24 mouse cellular contexts compared by ENCODE assay signal in the genomic region with DNA sequence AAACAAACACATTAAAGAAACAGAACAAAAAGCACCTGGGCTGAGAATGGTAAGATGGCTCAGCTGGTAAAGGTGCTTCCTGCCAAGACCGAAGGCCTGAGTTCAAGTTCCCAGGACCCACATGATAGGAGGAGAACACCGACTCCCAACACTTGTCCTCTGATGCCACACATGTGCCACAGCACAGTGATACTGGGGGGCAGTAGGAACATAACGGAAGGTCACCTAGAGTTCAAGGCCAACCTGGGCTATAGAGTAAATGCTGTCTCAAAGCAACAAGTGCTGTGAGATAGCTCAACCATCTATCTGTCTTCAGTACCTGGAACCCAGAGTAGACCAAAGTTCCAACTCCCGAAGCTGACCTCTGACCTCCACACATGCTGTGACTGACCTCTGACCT. TPM values are rescaled to one million over a fixed set of nuclear protein-coding genes. Genes with fewer than 3 reads are reported as not detected.
DNase-seq lines count a peak whose midpoint lies in the region; ATAC-seq and TF ChIP-seq lines count a peak whose summit lies in the region.
"Had no signal": no experiment of that assay in that cellular context is flagged by ENCODE, and none has a peak within 500 bp of the region (broad histone marks: within the 10 kb centered on the region; RNA-seq: fewer than 3 reads in every experiment).

No protein-coding gene starts in this region.

- H3K4me2 ChIP-seq in heart, embryonic 15.5 days: no peak overlapping the region
- H3K4me2 ChIP-seq: forebrain, embryonic 15.5 days; limb, embryonic 15.5 days; lung, embryonic 15.5 days; midbrain, embryonic 15.5 days had no signal

- no peaks in the 10 kb centered on the region for H3K9me3 ChIP-seq in heart, embryonic 15.5 days (replicated peaks)
- H3K9me3 ChIP-seq: forebrain, embryonic 15.5 days; G1E; limb, embryonic 15.5 days; lung, embryonic 15.5 days; midbrain, embryonic 15.5 days had no signal

- 86% methylated on average over 4 of the region's 4 CpGs for WGBS in heart, embryonic 15.5 days

- no peak for TF ChIP-seq POLR2A in testis, adult 2 months (IDR thresholded peaks at IDR 0.05; ENCODE audit: control insufficient read depth, low read depth, low read length)

- no peak for TF ChIP-seq CTCF in testis, adult 2 months (IDR thresholded peaks at IDR 0.05; ENCODE audit: control insufficient read depth, insufficient read depth, insufficient replicate concordance, low read depth, low read length)

- peaks cover 2% of the 10 kb centered on the region; the same call in 1 of the 2 replicates for H3K36me3 ChIP-seq in heart, embryonic 15.5 days
- H3K36me3 ChIP-seq in testis, adult 2 months (ENCODE audit: control insufficient read depth, insufficient read depth, low read length): no peaks in the 10 kb centered on the region
- H3K36me3 ChIP-seq in splenic B cell, adult 2 months (ENCODE audit: control insufficient read depth, insufficient read depth, low read length, poor library complexity, severe bottlenecking): peaks cover 10% of the 10 kb centered on the region
- H3K36me3 ChIP-seq: lung, embryonic 15.5 days; midbrain, embryonic 15.5 days had no signal

- H3K9ac ChIP-seq in heart, embryonic 15.5 days: no peak overlapping the region
- H3K9ac ChIP-seq: forebrain, embryonic 15.5 days; limb, embryonic 15.5 days; lung, embryonic 15.5 days; midbrain, embryonic 15.5 days had no signal

- H3K27ac ChIP-seq in heart, embryonic 15.5 days: peak overlapping the region; percentile 44
- H3K27ac ChIP-seq in testis, adult 2 months (ENCODE audit: control insufficient read depth, insufficient read depth, low read depth, low read length): peak overlapping the region; percentile 53
- H3K27ac ChIP-seq: forebrain, embryonic 15.5 days; limb, embryonic 15.5 days; lung, embryonic 15.5 days; midbrain, embryonic 15.5 days had no signal

- peaks cover 8% of the 10 kb centered on the region for H3K4me1 ChIP-seq in heart, embryonic 15.5 days (replicated peaks)
- peaks cover 5% of the 10 kb centered on the region; the same call in 1 of the 2 replicates for H3K4me1 ChIP-seq in testis, adult 2 months (ENCODE audit: control insufficient read depth, insufficient read depth, low read length)
- H3K4me1 ChIP-seq: forebrain, embryonic 15.5 days; limb, embryonic 15.5 days; midbrain, embryonic 15.5 days had no signal

- H3K27me3 ChIP-seq in heart, embryonic 15.5 days: no peaks in the 10 kb centered on the region
- H3K27me3 ChIP-seq in testis, adult 2 months (ENCODE audit: control insufficient read depth, insufficient read depth, low read length): no peaks in the 10 kb centered on the region
- no peaks in the 10 kb centered on the region for H3K27me3 ChIP-seq in splenic B cell, adult 2 months (ENCODE audit: control insufficient read depth, insufficient read depth, low read length, poor library complexity, severe bottlenecking)
- H3K27me3 ChIP-seq: forebrain, embryonic 15.5 days; limb, embryonic 15.5 days; lung, embryonic 15.5 days; midbrain, embryonic 15.5 days had no signal

- no peak for ATAC-seq in CD4-positive, CD25-positive, alpha-beta regulatory T cell, adult 4 months
- ATAC-seq in heart, embryonic 15.5 days (replicated peaks; ENCODE audit: insufficient number of reproducible peaks, insufficient read depth, low FRiP score, low read depth): no peak
- ATAC-seq: forebrain, embryonic 15.5 days; hindbrain, embryonic 16.5 days; midbrain, embryonic 15.5 days had no signal

- DNase-seq in CD4-positive, CD25-positive, alpha-beta regulatory T cell, adult 2 months (ENCODE audit: low read depth, low spot score): peak; percentile 18
- no peak for DNase-seq in heart, adult 9 months (ENCODE audit: low spot score in 2 of 2)
- no peak for DNase-seq in testis, postnatal 10 days (ENCODE audit: low spot score)
- DNase-seq in splenic B cell, adult 2 months (ENCODE audit: low read depth, low spot score): peak; percentile 18
- DNase-seq in ovary, adult 18-20 months (ENCODE audit: low spot score): no peak
- DNase-seq: adrenal gland, postnatal 14 days; cerebellum, adult 18-20 months; cerebellum, postnatal 25 days; embryo, embryonic 11 days; gastrocnemius, postnatal 25 days; heart, postnatal 14 days; right cerebral cortex, postnatal 25 days had no signal

- H3K4me3 ChIP-seq in heart, embryonic 15.5 days: no peak overlapping the region
- no peak overlapping the region for H3K4me3 ChIP-seq in testis, adult 2 months (ENCODE audit: control insufficient read depth, low read depth, low read length)
- H3K4me3 ChIP-seq: forebrain, embryonic 15.5 days; limb, embryonic 15.5 days; lung, embryonic 15.5 days; midbrain, embryonic 15.5 days; myocyte had no signal

RNA-seq across cellular contexts. Expression of a gene that starts 13.9 kb away (rescaled TPM):
- 10 to 100 TPM; 56.3 TPM for polyA plus RNA-seq in CD4-positive, CD25-positive, alpha-beta regulatory T cell, adult 4 months (2017; shearing (Covaris generic))
- polyA plus RNA-seq in heart, embryonic 15.5 days (2015; fragmentation: Nextera tagmentation; extraction: Ambion mirVana): 27.7 and 31.4 TPM in 2 replicates
- 32.4 and 34.4 TPM in 2 replicates for polyA plus RNA-seq in testis, adult 2 months (2012; rRNA removed)

RNA-seq across cellular contexts. Expression of a gene that starts 39.3 kb away (rescaled TPM):
- polyA plus RNA-seq in CD4-positive, CD25-positive, alpha-beta regulatory T cell, adult 4 months (2017; shearing (Covaris generic)): 1 to 10 TPM in 1 of 2 experiments, under 1 TPM in 1; 0.93 to 1.2 TPM
- polyA plus RNA-seq in heart, embryonic 15.5 days (2015; fragmentation: Nextera tagmentation; extraction: Ambion mirVana): 0.14 and 0.24 TPM in 2 replicates
- 151 and 198 TPM in 2 replicates for polyA plus RNA-seq in testis, adult 2 months (2012; rRNA removed)
- polyA plus RNA-seq: activated CD4-positive, CD25-positive, alpha-beta regulatory T cell, adult 4 months; G1E; kidney, adult 2 months had no signal

Comparison
In these comparisons a context has a peak if more than half of its experiments do, and no peak if none do; other contexts are left out.
1. DNase-seq: peak in CD4-positive, CD25-positive, alpha-beta regulatory T cell, adult 2 months (single experiment) and splenic B cell, adult 2 months (single experiment); none in heart, adult 9 months (0 of 2), testis, postnatal 10 days (single experiment) and ovary, adult 18-20 months (single experiment).
2. RNA of a gene that starts 39.3 kb away (polyA plus RNA-seq): 151 to 198 TPM in testis, adult 2 months; 0.93 to 1.2 TPM in CD4-positive, CD25-positive, alpha-beta regulatory T cell, adult 4 months and 0.14 to 0.24 TPM in heart, embryonic 15.5 days; every median in the first group is over 10 times any median in the second.